Mouse (Mus musculus) limb, embryonic 13.5 days (tissue): ENCODE results near the gene Lmod3. TPM values are rescaled to one million over a fixed set of nuclear protein-coding genes. Genes with fewer than 3 reads are reported as not detected.

ENCODE experiments used
- ATAC-seq: fragments of 200-750 bp; cut with Nextera tagmentation; 2 replicates; pipeline ENCODE4 v1.8.0; 2017; ENCODE audit warnings: low read depth, moderate number of reproducible peaks, moderate TSS enrichment; ENCODE audit not compliant: low FRiP score
- H3K27ac ChIP-seq: fragments of 300-500 bp; sonication (generic); 2 replicates; pipeline ENCODE4 v1.5.1; 2015; ENCODE audit warnings: inconsistent platforms, mild to moderate bottlenecking, moderate library complexity
- H3K27me3 ChIP-seq: fragments of 300-500 bp; sonication (generic); 2 replicates; pipeline ENCODE4 v1.6.1; 2015; ENCODE audit warnings: mild to moderate bottlenecking, inconsistent platforms
- H3K36me3 ChIP-seq: fragments of 300-500 bp; sonication (generic); 2 replicates; pipeline ENCODE4 v1.6.1; 2015; ENCODE audit warnings: inconsistent platforms, mild to moderate bottlenecking, moderate library complexity
- H3K4me1 ChIP-seq: fragments of 300-500 bp; sonication (generic); 2 replicates; pipeline ENCODE4 v1.6.1; 2015; ENCODE audit warnings: inconsistent platforms
- H3K4me2 ChIP-seq: fragments of 300-500 bp; sonication (generic); replicated peaks from 2 replicates; pipeline ENCODE4 v1.6.1; 2015; ENCODE audit warnings: inconsistent platforms, mild to moderate bottlenecking, moderate library complexity
- H3K4me3 ChIP-seq: fragments of 300-500 bp; sonication (generic); 2 replicates; pipeline ENCODE4 v1.5.1; 2015; ENCODE audit warnings: moderate library complexity, mild to moderate bottlenecking, inconsistent platforms
- H3K9ac ChIP-seq: fragments of 300-500 bp; sonication (generic); 2 replicates; pipeline ENCODE4 v1.6.1; 2015; ENCODE audit warnings: mild to moderate bottlenecking, inconsistent platforms
- H3K9me3 ChIP-seq: fragments of 300-500 bp; sonication (generic); 2 replicates; pipeline ENCODE4 v1.6.1; 2016; ENCODE audit warnings: inconsistent platforms
- WGBS: fragments of 180-500 bp; shearing (Covaris S2); methylation state at CpG from one replicate; pipeline ENCODE4 v1.1.7; 2015; 5-methylcytosine and 5-hydroxymethylcytosine counted together
- polyA plus RNA-seq: library from polyadenylated mRNA; unstranded; fragments of >200 nt; fragmentation: Nextera tagmentation; extraction: Ambion mirVana; gene quantifications from 2 replicates; pipeline ENCODE4 v1.2.1, GENCODE M21; 2015

The Lmod3 gene
- polyA plus RNA-seq, 1 experiment from 2014 or later: 7.6 TPM

DNA sequence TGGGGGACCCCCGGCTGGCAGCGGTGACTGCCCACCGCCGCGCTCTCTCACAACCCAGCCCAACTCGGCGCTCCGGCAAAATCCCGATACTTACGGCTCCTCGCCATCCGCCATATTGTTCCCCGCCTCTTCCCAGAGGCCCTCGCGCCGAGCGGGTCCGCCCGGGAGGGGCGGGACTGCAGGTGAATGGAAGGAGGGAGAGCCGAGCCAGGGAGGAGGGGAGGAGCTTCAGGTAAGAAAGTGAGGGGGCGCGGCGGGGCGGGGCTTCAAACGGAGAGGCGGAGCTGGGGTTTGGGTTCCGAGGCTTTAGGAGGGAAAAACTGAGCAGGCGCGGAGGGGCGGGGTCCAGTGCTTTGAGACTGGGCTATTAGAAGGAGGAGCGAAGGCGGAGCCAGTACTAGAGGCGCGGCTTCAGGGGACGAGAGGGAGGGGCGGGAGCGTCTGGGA is 47.1 kb downstream of the Lmod3 start, which contains the start of gene Uba3:
Gene Uba3 (minus strand): TSS at position 209 of the 447 bp plus-strand sequence.
- H3K27ac ChIP-seq: peak within 1 kb of the TSS; percentile 88
- peak within 1 kb of the TSS; percentile 78 for H3K4me2 ChIP-seq
- no peaks in the 10 kb centered on the region for H3K9me3 ChIP-seq
- H3K4me3 ChIP-seq: peak within 1 kb of the TSS; percentile 97
- ATAC-seq: peak; percentile 97
- peaks cover 17% of the 10 kb centered on the region for H3K4me1 ChIP-seq
- peak within 1 kb of the TSS; percentile 99 for H3K9ac ChIP-seq
- WGBS: under 1% methylated on average over 38 of the region's 38 CpGs
- no peaks in the 10 kb centered on the region for H3K27me3 ChIP-seq
- H3K36me3 ChIP-seq: no peaks in the 10 kb centered on the region

DNA sequence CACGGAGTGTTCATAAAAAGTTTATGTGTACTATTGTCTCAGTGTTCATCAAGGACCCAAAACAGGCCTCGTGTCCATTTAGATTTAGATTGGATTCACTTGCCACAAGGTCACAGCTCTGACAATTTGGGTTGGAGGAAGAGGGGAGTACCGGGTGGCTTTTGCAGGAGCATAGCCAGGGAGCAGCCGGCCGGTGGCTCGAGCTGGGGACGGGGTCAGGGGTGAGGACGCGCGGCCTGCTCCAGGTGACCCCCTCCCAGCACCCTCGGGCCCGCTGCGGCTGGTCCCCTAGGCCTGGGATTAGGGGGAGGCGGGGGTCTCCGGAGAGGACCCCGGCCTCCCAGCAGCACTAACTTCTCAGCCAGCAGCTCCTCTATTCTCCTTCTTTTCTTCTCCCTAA is 47.6 kb downstream of the Lmod3 start:
- H3K27ac ChIP-seq: peak overlapping the region; percentile 88
- ATAC-seq: peak; percentile 41
- peak overlapping the region; percentile 99 for H3K9ac ChIP-seq
- H3K36me3 ChIP-seq: no peaks in the 10 kb centered on the region
- H3K4me1 ChIP-seq: peaks cover 17% of the 10 kb centered on the region
- H3K4me3 ChIP-seq: peak overlapping the region; percentile 97
- H3K27me3 ChIP-seq: no peaks in the 10 kb centered on the region
- under 1% methylated on average over 16 of the region's 16 CpGs for WGBS
- no peaks in the 10 kb centered on the region for H3K9me3 ChIP-seq
- H3K4me2 ChIP-seq: peak overlapping the region; percentile 78

DNA sequence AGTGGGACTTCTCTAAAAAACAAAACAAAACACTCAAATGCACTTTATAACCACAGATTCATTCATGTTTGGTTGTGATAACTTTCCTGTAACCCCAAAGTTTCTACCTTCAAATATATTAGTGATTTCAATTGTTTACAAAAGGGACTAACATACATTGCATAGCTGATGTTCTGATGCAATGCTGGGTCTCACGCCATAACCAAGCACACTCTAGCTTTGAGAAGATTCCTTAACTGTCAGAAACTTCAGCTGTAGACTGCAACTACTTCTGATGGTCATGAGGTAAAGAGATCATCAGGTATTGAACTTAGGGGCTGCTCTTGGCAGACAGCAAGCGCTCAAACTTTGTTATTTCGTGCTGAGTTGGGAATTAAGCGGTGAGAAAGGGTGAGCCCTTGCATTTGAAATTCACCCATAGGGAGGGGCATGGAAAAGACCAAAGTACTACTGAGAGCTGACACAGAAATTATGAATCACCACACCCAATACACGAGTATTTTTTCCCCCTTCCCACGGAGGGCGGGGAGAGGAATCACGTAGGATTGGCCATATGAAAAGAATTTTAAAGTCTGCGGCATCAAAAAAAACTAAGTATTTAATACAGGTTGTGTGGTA is 48.2 kb downstream of the Lmod3 start:
- Histone ChIP-seq H3K9me3 (no peaks in the 10 kb centered on the region), H3K4me3 (peak overlapping the region; percentile 97), H3K9ac (peak overlapping the region; percentile 99), H3K4me2 (peak overlapping the region; percentile 78), H3K27me3 (no peaks in the 10 kb centered on the region), H3K36me3 (no peaks in the 10 kb centered on the region), H3K4me1 (peaks cover 17% of the 10 kb centered on the region), H3K27ac (peak overlapping the region; percentile 88; the same call in 1 of the 2 replicates)
- no peak for ATAC-seq
- 14% methylated on average over 9 of the region's 9 CpGs for WGBS

DNA sequence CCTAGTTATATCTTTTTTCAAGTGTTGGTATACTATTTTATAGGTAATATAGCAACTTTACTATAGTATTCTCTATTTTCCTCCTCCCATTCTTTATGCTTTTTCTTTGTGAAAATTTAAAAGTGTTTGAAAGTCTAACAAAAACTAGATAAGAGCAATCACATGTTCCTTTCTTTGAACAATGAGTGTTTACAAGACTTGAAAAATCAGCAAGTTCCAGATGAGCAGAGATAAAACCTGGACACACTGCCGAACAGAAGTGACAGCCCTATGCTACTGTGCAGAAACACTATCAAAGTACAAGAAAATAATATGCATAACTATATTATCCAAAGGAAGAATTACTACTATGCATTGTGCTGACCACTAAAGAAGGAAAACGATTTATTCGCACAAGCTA is 50.1 kb downstream of the Lmod3 start:
- H3K9me3 ChIP-seq: no peaks in the 10 kb centered on the region
- H3K4me2 ChIP-seq: no peak overlapping the region
- H3K27me3 ChIP-seq: no peaks in the 10 kb centered on the region
- H3K4me3 ChIP-seq: no peak overlapping the region
- H3K4me1 ChIP-seq: peaks cover 11% of the 10 kb centered on the region
- H3K9ac ChIP-seq: no peak overlapping the region
- 87% methylated on average over 3 of the region's 3 CpGs for WGBS
- no peak overlapping the region for H3K27ac ChIP-seq
- ATAC-seq: no peak
- H3K36me3 ChIP-seq: peaks cover 10% of the 10 kb centered on the region

DNA sequence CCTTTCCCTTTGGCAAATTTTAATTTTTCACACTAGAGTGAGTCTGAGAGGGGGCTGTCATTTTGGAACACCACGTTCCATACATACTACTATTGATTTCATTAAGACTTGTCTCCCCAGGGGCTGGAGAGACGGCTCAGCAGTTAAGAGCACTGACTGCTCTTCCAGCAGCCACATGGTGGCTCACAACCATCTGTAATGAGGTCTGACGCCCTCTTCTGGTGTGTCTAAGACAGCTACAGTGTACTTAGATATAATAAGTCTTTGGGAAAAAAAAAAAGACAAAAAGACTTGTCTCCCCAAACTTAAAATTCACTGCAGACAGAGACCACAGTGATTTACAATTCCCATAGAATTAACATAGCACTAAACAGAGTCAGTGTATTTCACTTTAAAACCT is 52.1 kb downstream of the Lmod3 start:
- Histone ChIP-seq H3K9ac (no peak overlapping the region), H3K27me3 (no peaks in the 10 kb centered on the region), H3K4me3 (no peak overlapping the region), H3K36me3 (peaks cover 29% of the 10 kb centered on the region), H3K4me1 (peaks cover 11% of the 10 kb centered on the region), H3K9me3 (no peaks in the 10 kb centered on the region), H3K27ac (no peak overlapping the region), H3K4me2 (no peak overlapping the region)
- ATAC-seq: no peak
- WGBS: 65% methylated on average over 3 of the region's 3 CpGs

Other genes with a start within 250 kb of the Lmod3 start
- gene Fam19a4, start 192.3 kb downstream of the Lmod3 start, polyA plus RNA-seq: 0.56 and 0.71 TPM in 2 replicates
- 11.0 and 12.6 TPM in 2 replicates for gene Eogt, start 103.6 kb downstream of the Lmod3 start, polyA plus RNA-seq
- 41.1 and 45.8 TPM in 2 replicates for gene Tmf1, start 73.6 kb downstream of the Lmod3 start, polyA plus RNA-seq
- gene Uba3, start 47.1 kb downstream of the Lmod3 start, polyA plus RNA-seq: 85.3 and 90.1 TPM in 2 replicates
- 71.4 and 71.5 TPM in 2 replicates for gene Arl6ip5, start 42.1 kb downstream of the Lmod3 start, polyA plus RNA-seq